Mouse (Mus musculus) mouse embryonic stem cell (cell line): ENCODE measurements around the gene Mbl2.

Experiments
- in situ Hi-C, 2 experiments: fragments of 300-500 bp; cut with MboI; formaldehyde crosslinking; loops; 1 replicate in 1 of 2; 3 replicates in 1 of 2; pipeline ENCODE4 v1.14.3; 2019 to 2020; ENCODE audit warnings: low sequenced_read_pairs in 2 of 2, low pct_unique_long_range_greater_than_20kb in 1 of 2, mixed read lengths in 1 of 2; ENCODE audit not compliant: unreplicated experiment in 1 of 2

The Mbl2 gene

GRCm38 (mm10) chr19:30287899-30288490 lies 55.3 kb downstream of the Mbl2 start:
- in situ Hi-C loops = no loop called here
